Mouse (Mus musculus): Measurements from ENCODE around the gene D5Ertd579e.

GRCm38 (mm10) chr5:36724274-36724673 is 28.4 kb upstream of the D5Ertd579e start:
- TF ChIP-seq CTCF (conservative IDR thresholded peaks at IDR 0.05; ENCODE audit: low read length) (no peak), NANOG (IDR thresholded peaks at IDR 0.05; ENCODE audit: borderline replicate concordance, low read length) (no peak), POU5F1 (IDR thresholded peaks at IDR 0.05; ENCODE audit: borderline replicate concordance, low read length) (no peak)

All from E14TG2a.4 (cell line).